Mouse (Mus musculus) liver, embryonic 14.5 days (tissue): ENCODE measurements at regions not wholly inside any gene's neighbourhood (a gene's known extent, or its start where the extent isn't known, plus 50 kb on each side); places are given as distances from the start of the nearest gene placed in this dataset.

Experiments used
- ATAC-seq: fragments of 200-750 bp; cut with Nextera tagmentation; 2 replicates; pipeline ENCODE4 v1.8.0; 2017; ENCODE audit warnings: moderate number of reproducible peaks, mild to moderate bottlenecking, moderate library complexity; ENCODE audit not compliant: insufficient read depth
- DNase-seq, 3 experiments: peaks; one replicate each; pipeline ENCODE4 v3.0.0-alpha.2; 2012 to 2013; ENCODE audit warnings: low read depth in 3 of 3, low spot score in 3 of 3
- H3K27ac ChIP-seq: fragments of 300-500 bp; sonication (generic); 2 replicates; pipeline ENCODE4 v1.5.1; 2014; ENCODE audit warnings: moderate library complexity, mild to moderate bottlenecking, control low read depth, inconsistent platforms
- H3K27me3 ChIP-seq: fragments of 300-500 bp; sonication (generic); 2 replicates; pipeline ENCODE4 v1.6.1; 2014; ENCODE audit warnings: mild to moderate bottlenecking, low read length, moderate library complexity; ENCODE audit not compliant: control insufficient read depth, insufficient read depth
- H3K36me3 ChIP-seq: fragments of 300-500 bp; sonication (generic); replicated peaks from 2 replicates; pipeline ENCODE4 v1.6.1; 2014; ENCODE audit warnings: low read depth; ENCODE audit not compliant: control insufficient read depth, insufficient read depth
- H3K4me1 ChIP-seq, 2 experiments: fragments of 200-500 bp in 1 of 2; fragments of 300-500 bp in 1 of 2; sonication (generic) in 1 of 2; replicated peaks; 2 replicates each; pipeline ENCODE4 v1.6.1; 2012 to 2014; ENCODE audit warnings: antibody characterized with exemption in 1 of 2, inconsistent platforms in 1 of 2, low read length in 1 of 2; ENCODE audit not compliant: control insufficient read depth in 2 of 2, insufficient read depth in 2 of 2
- H3K4me2 ChIP-seq: fragments of 300-500 bp; sonication (generic); 2 replicates; pipeline ENCODE4 v1.6.1; 2014; ENCODE audit warnings: low read depth, mild to moderate bottlenecking, control low read depth, moderate library complexity
- H3K4me3 ChIP-seq, 2 experiments: fragments of 200-500 bp in 1 of 2; fragments of 300-500 bp in 1 of 2; sonication (generic) in 1 of 2; 2 replicates each; pipeline ENCODE4 v1.5.1; 2012 to 2014; ENCODE audit warnings: low read depth in 2 of 2, low read length in 2 of 2, mild to moderate bottlenecking in 2 of 2, control low read depth in 1 of 2, inconsistent platforms in 1 of 2, moderate library complexity in 1 of 2; ENCODE audit not compliant: insufficient read depth in 1 of 2
- H3K9ac ChIP-seq: fragments of 300-500 bp; sonication (generic); replicated peaks from 2 replicates; pipeline ENCODE4 v1.6.1; 2014; ENCODE audit warnings: mild to moderate bottlenecking, control low read depth, moderate library complexity
- H3K9me3 ChIP-seq: fragments of 300-500 bp; sonication (generic); 2 replicates; pipeline ENCODE4 v1.6.1; 2016; ENCODE audit warnings: low read length, mixed read lengths; ENCODE audit not compliant: control insufficient read depth
- CTCF ChIP-seq: IDR thresholded peaks from 2 replicates; pipeline ENCODE4 v1.5.1; 2016; ENCODE audit warnings: antibody characterized with exemption, low read depth, control low read depth
- EP300 ChIP-seq: IDR thresholded peaks from 2 replicates; pipeline ENCODE4 v1.6.1; 2016; ENCODE audit warnings: antibody characterized with exemption, low read depth
- WGBS: fragments of 180-500 bp; shearing (Covaris S2); extraction: QIAGEN DNeasy Blood & Tissue Kit; methylation state at CpG from one replicate; pipeline ENCODE4 v1.1.7; 2014; ENCODE audit not compliant: insufficient replicate concordance; 5-methylcytosine and 5-hydroxymethylcytosine counted together

- H3K27me3 ChIP-seq: no peaks in the 10 kb centered on the region
- no peaks in the 10 kb centered on the region for H3K36me3 ChIP-seq
- H3K27ac ChIP-seq: no peak overlapping the region
- WGBS: 77% methylated on average over 3 of the region's 3 CpGs
- H3K9ac ChIP-seq: no peak overlapping the region
- ATAC-seq: no peak
- H3K4me3 ChIP-seq: no peak overlapping the region
- TF ChIP-seq EP300 (no peak), CTCF (no peak)
- no peaks in the 10 kb centered on the region for H3K4me1 ChIP-seq
- no peak overlapping the region for H3K4me2 ChIP-seq
- no peak for DNase-seq
- H3K9me3 ChIP-seq: no peaks in the 10 kb centered on the region
Observed at GRCm38 (mm10) chr7:36031881-36032280, 229.1 kb upstream of the Zfp507 start.

DNA sequence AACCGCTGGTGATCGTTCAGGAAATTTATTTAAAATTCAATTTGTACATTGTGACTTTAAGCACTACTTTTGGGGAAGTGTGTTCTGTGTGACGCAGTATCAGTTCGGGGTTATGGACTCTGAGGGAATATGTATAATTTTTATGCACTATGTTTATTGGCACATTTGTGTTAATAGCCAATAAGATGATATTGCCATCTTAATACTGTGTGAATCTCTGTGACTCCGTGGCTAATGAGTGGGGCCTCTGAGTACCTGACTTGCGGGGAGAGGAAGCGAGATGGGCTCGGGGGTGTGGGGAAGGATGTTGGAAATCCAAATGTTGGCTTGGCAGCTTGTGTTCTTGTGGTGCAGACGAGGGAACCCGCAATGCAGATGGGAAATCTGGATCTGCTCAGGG is 220.2 kb upstream of the Zfp507 start:
- no peak for TF ChIP-seq EP300
- no peak for TF ChIP-seq CTCF
- 68% methylated on average over 10 of the region's 10 CpGs for WGBS
- no peaks in the 10 kb centered on the region for H3K9me3 ChIP-seq

GRCm38 (mm10) chr7:36022489-36022888 is 219.7 kb upstream of the Zfp507 start:
- no peaks in the 10 kb centered on the region for H3K9me3 ChIP-seq
- no peak for DNase-seq
- H3K4me1 ChIP-seq: no peaks in the 10 kb centered on the region
- TF ChIP-seq EP300 (no peak), CTCF (no peak)
- no peak overlapping the region for H3K4me3 ChIP-seq
- H3K4me2 ChIP-seq: no peak overlapping the region
- WGBS: 57% methylated on average over 6 of the region's 6 CpGs
- no peak overlapping the region for H3K27ac ChIP-seq
- H3K27me3 ChIP-seq: no peaks in the 10 kb centered on the region
- ATAC-seq: no peak
- H3K36me3 ChIP-seq: no peaks in the 10 kb centered on the region
- no peak overlapping the region for H3K9ac ChIP-seq

More for the DNA sequence above, 220.2 kb upstream of the Zfp507 start:
- no peaks in the 10 kb centered on the region for H3K4me1 ChIP-seq
- ATAC-seq (no peak), DNase-seq (no peak)
- H3K27me3 ChIP-seq: no peaks in the 10 kb centered on the region
- no peak overlapping the region for H3K9ac ChIP-seq
- H3K4me3 ChIP-seq: no peak overlapping the region
- no peak overlapping the region for H3K4me2 ChIP-seq
- no peaks in the 10 kb centered on the region for H3K36me3 ChIP-seq
- no peak overlapping the region for H3K27ac ChIP-seq

DNA sequence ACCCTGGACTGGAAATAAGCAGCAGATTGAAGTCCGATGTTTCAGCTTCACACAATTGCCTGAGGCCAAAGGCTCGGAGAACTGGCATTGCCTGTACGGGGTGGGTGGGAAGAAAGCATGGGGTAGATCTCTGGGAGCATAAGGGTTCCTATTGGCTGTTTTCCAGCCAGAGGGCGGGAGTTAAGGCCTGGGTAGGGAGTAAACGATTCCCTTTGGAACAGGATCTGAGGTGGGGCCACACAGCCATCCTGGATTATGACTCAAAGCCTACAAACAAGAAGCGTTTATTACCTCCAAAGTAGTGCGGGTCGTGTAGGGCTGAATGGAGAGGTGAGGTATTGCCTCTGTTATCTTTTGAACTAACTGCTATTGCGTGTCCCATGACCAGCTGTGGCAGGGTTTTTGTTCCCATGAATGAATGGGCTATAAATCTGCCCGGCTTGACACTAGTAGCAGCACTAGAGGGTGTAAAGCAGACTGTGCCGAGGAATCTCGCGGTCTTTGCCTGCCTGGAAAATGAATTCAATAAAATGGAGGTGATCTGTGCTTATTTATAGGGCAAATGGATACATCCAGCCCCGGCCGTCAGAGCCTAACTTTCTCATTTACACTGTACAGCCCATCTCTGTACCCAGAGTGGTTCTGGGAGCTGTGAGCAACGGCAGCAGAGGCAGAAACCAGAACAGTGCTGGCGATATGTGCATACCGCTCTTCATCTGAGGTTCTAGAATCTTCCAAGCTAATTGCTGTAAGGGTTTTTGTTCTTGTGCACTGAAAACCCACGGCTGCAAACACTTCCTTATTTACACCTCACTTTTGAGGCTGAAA is 214.3 kb upstream of the Zfp507 start:
- DNase-seq: no peak
- Histone ChIP-seq H3K36me3 (no peaks in the 10 kb centered on the region), H3K4me3 (no peak overlapping the region), H3K4me1 (no peaks in the 10 kb centered on the region), H3K9me3 (no peaks in the 10 kb centered on the region), H3K27me3 (no peaks in the 10 kb centered on the region), H3K9ac (no peak overlapping the region), H3K4me2 (no peak overlapping the region), H3K27ac (no peak overlapping the region)
- TF ChIP-seq EP300 (no peak), CTCF (no peak)
- ATAC-seq: no peak
- 49% methylated on average over 19 of the region's 19 CpGs for WGBS

- Histone ChIP-seq H3K9ac (no peak overlapping the region), H3K4me2 (no peak overlapping the region), H3K27me3 (no peaks in the 10 kb centered on the region), H3K9me3 (no peaks in the 10 kb centered on the region), H3K36me3 (no peaks in the 10 kb centered on the region), H3K27ac (no peak overlapping the region), H3K4me1 (no peaks in the 10 kb centered on the region), H3K4me3 (no peak overlapping the region)
- ATAC-seq (no peak), DNase-seq (no peak)
- 51% methylated on average over 5 of the region's 5 CpGs for WGBS
- TF ChIP-seq EP300 (no peak), CTCF (no peak)
Observed at GRCm38 (mm10) chr7:35996609-35997008, 193.8 kb upstream of the Zfp507 start.
